Mouse (Mus musculus) right cerebral cortex, adult 18-20 months (tissue): ENCODE measurements around the gene Zbtb48.
A peak's percentile ranks its signal among the peaks of the same experiment; 100 is the strongest.
"Not testable (repeated sequence)": the region's sequence is repeated elsewhere in the genome, so short reads cannot be mapped to it uniquely, and the experiment has no call there.

ENCODE experiments used
- DNase-seq: peaks from one replicate; pipeline ENCODE4 v3.0.0; 2022; ENCODE audit warnings: mixed read lengths

Gene Zbtb48

DNA sequence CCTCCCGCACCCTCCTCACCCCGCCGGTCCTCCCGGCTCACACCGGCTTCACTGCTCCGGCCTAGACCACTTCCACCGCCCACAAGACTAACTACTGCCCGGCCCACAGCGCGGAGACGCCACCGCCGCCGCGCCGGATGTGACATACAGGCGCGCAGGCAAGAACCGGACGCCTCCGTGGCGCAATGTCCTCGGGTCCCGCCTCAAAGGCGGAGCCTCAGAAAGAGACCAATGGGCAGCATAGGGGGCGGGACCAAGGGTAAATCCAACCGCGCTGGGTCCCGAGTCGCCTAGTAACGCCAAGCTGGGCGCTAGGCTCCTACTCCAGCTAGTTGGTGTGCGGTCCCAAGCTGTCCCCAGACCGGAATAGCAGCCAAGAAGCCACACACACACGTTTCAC is at the start of gene Zbtb48:
Gene Zbtb48 (minus strand): TSS at position 148 of the 400 bp plus-strand sequence.
- peak; percentile 98 for DNase-seq

DNA sequence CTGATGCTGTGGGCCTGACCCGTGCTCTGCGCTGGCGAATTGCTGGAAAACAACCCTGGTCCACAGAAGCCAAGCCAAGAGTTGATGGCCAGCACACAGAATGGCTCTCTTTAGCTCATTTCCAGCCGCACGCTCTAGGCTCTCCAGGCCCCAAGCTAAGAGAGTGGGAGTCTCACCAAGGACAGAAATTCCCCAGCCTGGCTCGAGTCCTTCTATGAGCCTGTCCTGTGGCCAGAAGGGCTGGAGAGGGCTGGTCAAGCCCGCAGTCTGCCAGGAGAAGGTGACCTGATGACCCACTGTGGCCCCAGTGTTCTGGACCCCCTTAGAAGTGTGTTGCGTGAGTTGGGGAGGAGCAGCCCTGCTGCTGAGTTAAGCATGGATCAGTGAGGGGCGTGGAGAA is 49.7 kb upstream of the Zbtb48 start:
- no peak for DNase-seq

DNA sequence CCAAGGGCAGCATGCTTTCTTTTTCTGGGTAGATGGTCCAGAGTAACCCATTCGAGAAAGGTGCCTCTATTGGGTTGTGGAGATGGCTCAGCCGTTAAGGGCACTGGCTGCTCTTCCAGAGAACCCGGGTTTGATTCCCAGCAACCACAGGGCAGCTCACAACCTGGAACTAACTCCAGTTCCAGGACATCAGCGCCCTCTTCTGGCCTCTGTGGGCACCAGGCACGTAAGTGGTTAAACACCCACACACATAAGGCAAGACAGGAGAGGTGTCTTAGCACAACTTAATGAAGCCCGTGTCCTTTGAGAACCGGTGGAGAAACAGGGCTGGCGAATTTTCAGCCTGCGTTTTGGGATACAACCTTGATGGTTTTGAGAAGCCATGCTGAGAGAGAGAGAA is 47.1 kb upstream of the Zbtb48 start:
- no peak for DNase-seq

DNA sequence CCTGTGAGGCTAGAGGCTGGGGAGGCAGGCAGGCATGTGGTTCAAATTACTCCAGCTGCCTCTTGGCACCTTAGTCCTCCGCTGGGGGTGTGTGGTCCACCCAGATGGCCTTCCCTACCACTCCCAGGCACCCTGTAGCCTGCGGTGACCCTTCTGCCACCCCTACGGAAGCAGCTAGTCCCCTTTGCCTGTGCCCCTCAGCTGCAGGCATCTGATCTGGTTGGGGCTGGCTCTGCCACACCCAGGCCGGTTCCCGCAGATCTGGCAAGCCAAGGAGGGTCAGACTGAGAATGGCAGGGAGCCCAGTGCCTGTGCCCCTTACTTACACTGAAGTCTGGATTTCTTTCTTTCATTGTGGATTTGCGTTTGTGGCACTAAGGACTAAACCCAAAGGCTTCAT is 46.2 kb upstream of the Zbtb48 start:
- DNase-seq, result no peak

DNA sequence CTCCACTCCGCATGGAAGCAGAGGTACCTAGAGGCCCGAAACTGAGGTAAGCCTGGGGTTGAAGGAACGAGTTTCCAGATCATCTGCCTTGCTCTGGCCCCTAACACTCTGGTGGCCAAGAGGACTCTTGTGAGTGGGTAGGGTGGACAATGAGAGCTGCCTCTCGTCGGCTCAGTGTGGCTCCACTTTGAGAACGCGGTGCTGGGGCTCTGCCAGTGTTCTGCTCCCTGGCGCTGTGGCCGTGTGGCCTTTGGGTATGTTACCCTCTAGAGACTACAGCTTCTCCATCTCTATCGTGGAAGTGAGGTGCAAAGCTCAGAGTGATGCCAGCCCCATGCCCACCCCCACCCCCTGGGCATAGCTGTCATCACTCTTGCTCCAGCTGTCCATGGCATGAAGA is 45.2 kb upstream of the Zbtb48 start:
- no peak for DNase-seq

DNA sequence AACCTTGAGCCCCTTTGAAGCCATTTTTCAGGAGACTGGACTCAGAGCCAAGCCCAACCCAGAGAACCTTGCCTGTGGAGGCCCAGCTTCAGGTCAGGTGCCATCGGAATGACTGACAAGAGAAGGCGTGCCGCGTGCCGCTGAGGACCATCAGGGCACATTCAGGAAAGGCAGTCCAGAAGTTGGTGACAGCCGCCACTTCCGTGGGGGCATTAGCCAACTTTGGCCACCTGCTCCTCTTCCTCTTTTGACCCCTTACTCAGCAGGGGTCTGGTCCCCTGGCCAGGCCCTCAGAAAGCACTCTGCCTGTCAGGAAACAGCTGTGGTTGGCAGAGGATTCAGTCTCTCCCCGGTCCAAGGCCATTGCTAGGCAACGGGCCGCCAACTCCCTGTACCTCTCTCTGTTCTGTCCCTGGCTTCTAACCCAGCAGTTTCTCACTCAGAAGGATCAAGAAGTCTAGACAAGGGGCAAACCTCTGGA is 44.7 kb upstream of the Zbtb48 start, which contains the start of gene Plekhg5:
Gene Plekhg5 (plus strand): TSS at position 378 of the 481 bp plus-strand sequence.
- DNase-seq, result no peak

DNA sequence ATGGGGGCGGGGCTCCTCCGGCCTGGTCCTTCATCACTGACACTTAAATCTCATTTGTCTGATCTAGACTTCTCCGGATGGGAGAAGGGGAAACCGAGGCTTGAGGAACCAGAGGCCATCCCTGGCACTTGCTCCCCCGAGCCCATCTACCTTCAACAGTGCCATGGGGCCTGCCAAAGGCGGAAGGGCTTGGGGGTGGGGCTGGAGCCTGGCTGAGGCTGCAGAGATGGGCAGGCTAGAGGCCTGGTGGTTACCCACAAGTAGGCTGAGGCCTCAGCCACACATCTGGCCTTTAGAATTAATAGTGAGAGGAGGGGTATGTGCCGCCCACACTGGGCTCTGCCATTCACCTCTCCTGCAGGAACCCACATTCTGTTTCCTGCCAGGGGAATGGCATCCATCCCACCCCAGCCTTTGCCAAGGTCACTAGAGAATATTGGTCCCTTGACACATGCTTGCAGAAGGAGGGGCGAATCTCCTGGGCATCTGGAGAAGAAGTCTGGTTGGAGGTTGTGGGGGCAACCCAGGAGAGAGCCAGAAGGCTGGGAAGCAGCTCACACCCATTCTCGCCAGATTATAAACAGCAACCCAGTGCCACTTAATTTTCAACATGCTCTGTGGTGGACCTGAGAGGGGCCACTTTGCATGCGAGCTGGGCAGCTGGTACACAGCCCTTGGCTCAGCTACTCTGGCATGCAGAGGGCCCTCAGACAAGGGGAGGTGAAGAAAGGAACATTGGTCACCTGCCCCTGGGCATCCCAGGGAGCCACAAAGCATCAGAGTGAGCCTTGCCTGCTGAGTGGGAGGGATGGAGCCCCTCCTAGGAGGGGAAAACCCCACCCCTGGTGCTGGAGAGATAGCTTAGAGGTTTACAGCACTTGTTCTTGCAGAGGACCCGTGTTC is 43.3 kb upstream of the Zbtb48 start:
- DNase-seq, result no peak

DNA sequence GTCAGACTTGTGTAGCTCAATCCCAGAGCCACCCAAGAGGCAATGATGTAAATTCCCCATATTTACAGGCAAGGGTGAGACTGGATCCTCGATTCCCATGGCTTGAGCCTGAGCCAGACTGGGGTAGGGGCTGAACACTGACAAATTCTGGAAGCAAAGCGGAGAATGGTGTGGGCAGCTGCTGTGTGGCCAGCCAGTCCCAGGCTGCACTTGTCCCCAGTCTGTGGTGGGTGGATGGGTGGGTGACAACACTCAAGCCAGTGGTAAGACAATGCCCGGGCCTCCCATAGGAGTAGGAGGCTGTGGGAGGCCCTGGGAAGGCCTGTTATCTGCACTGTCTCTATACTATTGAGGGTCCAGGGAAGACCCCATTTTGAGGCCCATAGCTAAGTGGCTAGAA is 41.8 kb upstream of the Zbtb48 start:
- DNase-seq, result no peak

DNA sequence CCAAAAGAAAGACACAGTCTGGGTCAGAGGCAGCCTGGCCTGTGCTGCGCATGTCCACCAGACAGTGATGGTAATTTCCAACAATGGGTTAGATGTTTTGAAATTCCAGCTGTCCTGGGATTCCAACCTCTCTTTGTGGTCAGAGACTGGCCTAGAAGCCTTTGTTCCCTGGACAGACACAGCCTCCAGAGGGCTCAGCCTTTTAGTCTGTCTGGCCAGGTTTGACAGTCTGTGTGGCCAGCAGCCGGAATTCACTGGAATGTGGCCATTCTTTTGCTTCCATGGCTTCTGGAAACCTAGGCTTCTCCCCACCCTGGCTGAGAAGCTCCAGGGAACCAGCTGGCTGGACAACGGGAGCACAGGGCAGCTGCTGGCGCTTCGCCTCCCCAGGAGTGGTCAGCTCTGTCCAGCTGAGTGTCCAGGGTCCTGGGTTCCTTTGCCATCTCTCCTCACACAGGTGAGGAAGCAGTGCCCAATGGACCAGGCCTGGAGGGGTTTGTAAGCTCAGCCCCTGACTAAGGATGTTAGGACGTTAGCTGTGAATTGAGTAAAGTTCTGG is 40.8 kb upstream of the Zbtb48 start:
- no peak for DNase-seq

DNA sequence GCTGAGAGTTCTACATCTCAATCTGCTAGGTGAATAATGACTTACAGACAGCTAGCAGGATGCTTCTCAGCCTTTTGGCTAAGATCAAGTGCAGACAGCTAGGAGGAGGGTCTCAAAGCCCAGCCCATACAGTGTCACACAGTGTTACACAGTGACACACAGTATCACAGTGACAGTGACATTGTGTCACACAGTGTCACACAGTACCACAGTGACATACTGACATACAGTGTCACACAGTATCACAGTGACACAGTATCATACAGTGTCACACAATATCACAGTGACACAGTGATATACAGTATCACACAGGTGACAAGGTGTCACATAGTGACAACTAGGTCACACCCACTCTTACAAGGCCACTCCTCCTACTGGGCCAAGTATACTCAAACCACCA is 39.8 kb upstream of the Zbtb48 start:
- DNase-seq, result no peak

DNA sequence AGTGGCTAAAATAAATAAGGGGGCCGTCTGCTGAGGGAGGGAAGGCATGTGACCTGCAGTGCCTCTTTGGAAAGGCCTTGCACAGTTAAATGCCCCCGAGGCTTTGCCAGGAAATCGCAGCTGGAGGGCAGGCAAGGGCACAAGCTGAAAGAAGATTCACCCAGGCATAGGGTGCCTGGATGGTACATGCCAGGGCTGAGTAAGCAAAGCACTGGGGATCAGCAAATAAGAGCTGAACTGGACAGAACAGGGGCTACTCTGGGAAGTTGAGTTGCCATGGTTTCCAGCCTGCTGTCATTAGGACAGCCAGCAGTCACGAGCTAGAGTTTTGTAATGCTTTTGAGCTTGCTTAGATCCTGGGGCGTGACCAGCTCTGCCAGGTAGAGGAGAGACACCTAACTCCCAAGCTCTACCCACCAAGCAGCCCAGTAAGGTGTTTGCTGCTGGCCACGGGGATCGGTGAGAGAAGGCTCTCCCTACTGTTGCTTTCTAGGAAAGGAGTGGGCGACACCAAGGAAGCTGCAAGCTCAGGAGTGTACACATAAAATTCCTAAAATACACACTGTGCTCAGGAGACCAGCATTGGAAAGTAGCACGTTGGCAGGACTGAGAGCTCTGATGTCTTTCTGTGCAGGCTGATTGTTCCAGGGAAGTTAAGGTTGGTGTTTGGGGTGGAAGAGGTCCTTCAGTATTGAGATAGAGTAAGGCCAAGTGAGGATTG is 35.1 kb upstream of the Zbtb48 start:
- peak; percentile 30 for DNase-seq

DNA sequence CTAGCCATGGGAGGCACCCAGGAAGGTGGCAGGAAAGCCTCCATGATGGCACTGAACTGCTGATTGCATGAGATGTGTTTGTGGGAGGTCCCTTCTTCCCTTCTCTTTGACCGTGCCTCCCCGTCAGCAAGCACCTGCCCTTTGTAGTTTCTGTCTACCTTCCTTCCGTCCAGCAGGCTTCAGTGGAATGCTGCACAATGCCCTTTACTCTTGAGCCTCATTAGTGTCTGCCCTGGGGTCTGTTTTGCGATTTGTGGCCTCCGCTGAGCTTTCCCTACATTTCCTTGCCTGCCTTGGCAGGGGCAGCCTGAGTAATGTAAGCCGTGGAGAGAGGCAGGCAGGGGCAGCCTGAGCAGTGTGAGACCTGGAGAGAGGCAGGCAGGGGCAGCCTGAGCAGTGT is 17.1 kb upstream of the Zbtb48 start:
- no peak for DNase-seq

DNA sequence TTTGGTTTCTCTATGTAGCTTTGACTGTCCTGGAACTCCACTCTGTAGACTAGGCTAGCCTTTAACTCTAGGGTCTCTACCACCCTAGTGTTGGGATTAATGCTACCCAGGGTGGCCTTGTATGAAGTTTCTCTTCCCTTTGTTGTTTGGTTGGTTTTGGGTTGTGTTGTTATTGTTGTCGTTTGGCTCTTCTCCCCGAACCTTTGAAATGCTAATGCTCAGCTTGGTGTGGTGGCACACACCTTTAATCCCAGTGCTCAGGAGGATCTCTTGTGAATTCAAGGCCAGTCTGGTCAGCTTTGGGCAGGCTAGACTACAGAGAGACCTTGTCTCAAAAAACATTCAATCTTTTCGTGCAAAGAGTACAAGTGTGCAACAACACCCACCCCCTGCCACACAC is 15.7 kb upstream of the Zbtb48 start:
- DNase-seq, result no peak

DNA sequence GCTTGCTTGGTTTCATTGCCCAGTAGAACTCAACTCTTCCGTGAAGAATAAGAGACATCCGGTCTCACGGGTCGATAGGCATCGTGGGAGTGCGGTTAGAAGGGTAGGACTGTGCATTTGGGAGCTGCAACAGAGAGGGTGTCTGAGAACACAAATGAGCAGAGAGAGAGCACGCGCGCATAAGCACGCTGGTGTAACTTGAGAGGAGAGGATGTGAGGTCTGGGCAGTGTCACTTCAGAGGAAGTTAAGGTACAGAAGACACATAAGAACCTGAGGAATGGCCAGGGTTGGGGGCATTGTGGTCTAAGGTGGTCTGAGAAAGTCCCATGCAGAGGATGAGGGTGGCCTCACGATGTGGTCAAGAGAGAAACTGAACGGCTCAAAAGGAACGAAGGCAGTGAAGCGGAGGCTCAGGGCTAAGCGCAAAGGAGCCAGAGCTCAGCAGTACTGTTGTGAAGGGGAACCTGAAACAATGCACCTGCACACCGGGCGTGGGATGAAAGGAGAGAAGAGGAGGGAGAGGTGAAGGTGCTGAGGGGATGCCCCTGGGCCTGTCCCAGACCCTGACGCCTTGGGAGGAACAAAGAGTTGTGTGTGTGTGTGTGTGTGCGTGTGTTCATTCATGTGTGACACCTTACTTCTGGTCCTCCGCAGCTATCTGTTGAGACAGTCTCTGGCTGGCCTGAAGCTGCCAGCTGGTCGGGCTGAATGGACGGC is 14.6 kb upstream of the Zbtb48 start:
- no peak for DNase-seq

DNA sequence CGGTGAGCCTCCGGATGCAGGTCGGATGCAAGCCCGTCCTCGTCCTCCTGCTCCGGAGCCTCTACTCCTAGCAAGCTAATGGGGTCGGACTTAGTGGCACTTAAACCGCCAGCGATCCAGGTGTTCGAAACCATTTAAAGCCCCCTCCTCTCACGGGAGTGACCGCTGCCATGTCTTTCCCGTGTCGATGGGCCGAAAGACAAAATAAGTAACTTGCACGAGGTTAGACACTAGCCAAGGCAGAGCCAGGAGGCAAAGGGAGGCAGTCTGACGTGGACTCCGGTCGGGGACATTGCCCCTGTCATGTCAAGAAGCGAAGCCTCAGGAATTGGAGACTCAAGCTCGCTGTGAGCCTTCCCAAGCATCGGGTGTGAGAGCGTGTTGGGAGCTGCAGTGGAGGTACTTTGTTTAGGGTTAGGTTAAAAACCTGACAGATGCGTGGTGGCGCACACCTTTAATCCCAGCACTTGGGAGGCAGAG is 12.4 kb upstream of the Zbtb48 start:
- DNase-seq, result no peak

DNA sequence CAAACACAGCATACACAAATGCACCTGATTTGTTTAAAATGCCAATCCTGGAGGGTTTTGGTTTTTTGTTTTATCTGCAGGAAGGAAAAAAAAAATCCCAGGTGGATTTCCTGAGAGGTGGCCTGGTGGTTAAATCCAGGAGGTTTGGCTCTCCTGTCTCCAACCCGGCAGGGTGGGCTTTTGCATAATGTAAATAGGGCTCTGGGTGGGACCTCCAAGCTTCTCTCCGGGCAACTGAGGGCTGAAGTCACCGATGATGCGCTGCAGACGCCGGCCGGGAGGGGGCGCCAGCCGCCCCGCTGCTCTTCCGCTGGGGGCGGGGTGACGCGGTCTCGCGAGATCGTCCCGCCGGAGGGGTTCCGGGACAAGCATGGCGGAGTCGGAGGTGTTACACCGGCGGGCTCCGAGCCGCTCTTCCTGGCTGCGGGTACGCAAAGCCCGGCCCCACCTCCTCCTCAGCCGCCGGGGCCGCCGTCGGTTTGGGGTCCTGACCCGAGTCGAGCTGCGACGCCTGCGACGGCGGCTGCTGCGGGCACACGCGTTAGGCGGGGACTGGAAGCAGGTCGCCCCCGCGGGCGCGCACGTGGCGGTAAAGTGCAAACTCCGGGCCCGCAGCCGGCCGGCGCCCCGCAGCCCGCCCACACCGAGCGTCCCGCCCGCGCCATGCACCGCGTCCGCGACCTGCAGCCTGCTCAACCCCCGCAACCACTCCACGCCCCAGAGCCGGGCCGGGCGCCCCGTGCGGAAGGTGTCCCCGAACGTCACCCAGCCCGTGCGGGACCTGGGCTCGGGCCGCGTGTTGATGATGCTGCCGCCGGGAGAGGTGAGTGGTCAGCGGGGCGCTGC is 11.7 kb upstream of the Zbtb48 start, which contains the start of gene Nol9:
Gene Nol9 (plus strand): TSS at position 337 of the 846 bp plus-strand sequence.
- peak; percentile 93 for DNase-seq

DNA sequence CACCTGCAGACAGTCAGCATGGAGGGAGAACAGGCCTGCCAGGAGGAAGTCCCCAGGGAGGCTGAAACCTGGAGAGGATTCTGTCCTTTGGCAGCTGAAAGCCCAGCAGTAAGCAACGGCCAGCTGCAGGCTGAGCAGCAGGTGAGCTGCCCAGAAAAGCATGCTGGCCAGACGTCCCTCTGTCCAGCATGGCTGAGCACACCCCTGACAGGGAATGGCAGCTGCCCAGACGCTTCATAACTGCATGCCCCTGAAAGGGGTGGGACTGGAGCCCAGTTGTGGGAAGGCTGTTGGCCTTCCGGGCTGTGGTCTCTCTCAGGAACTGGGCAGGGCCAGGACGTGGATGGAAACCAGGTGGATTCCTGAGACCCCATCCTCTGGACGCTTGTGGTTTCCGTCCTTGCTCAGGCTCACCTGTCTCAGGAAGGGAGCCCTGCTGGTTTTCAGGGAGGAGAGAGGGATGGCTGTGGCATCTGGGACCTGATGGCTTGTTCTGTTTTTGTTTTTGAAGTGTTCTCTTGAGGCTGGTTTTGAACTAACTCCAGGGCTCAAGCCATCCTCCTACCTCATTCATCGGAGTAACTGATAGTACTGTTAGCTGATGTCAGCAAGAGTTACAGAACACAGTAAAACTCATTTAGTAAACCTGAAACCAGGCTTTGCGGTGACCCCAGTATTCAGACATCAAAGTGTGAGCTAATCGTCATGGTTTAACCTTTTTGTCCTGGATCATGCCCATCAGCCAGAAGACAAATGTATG is 10.9 kb upstream of the Zbtb48 start, which contains the start of gene Tas1r1:
Gene Tas1r1 (minus strand): TSS at position 344 of the 760 bp plus-strand sequence.
- no peak for DNase-seq

DNA sequence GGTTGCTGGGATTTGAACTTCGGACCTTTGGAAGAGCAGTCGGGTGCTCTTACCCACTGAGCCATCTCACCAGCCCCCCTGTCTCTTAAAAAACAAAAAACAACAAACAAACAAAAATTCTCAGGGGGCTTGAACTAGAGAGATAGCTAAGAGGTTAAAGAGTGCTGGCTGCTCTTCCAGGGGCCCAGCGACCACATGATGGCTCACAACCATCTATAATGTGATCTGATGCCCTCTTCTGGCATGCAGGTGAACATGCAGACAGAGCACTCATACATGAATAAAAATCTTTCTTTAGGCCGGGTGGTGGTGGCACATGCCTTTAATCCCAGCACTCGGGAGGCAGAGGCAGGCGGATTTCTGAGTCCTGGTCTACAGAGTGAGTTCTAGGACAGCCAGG is 9.0 kb upstream of the Zbtb48 start:
- not testable (repeated sequence) for DNase-seq

DNA sequence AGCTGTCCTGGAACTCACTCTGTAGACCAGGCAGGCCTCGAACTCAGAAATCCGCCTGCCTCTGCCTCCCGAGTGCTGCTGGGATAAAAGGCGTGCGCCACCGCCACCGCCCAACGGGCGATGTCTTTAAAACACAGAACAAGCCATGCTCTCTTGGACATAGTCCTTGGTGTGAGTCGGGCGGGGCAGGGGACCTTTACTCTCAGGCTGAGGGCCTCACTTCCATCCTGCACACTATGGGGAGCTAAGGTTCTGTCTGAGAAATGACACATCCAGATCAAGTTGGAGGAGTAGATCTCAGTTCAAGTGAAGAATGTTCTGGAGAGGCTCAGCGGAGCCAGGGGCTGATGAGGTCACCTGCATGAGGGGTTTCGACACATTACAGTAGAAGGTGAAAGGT is 5.5 kb upstream of the Zbtb48 start:
- DNase-seq, result no peak

DNA sequence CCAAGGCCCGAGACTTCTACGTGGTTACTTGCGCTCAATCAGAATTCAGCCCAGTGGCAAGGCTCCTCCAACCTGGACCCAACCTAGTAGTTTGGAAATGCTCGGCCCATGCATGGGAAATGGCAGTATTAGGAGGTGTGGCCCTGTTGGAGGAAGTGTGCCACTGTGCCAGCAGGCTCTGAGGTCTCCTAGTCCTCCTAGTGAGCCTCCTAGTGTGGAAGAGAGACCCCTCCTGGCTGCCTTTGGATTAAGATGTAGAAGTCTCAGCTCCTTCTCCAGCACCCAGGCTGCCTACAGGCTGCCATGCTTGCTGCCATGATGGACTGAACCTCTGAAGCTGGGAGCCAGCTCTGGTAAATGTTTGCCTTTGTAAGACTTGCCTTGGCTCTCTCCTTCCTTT is 2.5 kb upstream of the Zbtb48 start:
- no peak for DNase-seq

DNA sequence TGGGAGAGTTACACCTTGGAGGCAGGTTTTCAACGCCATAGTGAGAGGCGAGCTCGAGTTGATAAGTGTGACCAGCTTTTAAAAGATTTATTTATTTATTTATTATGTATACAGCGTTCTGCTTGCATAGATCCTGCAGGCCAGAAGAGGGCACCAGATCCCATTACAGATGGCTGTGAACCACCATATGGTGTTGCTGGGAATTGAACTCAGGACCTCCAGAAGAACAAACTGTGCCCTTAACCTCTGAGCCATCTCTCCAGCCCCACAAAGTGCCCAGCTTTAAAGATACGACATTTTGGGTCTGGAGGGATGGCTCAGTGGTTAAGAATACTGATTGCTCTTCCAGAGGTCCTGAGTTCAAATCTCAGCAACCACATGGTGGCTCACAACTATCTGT is 1.6 kb upstream of the Zbtb48 start:
- DNase-seq, result no peak
